Mouse (Mus musculus): ENCODE results near the gene Gm20662. TPM values are rescaled to one million over a fixed set of nuclear protein-coding genes. Genes with fewer than 3 reads are reported as not detected.

Gm20662 gene
- total and polyA plus RNA-seq, 3 experiments, result 0.27 to 0.76 TPM; not detected in 1

GRCm38 (mm10) chr9:108049016-108049455, 52.9 kb downstream of the Gm20662 start, which contains the start of gene Gmppb:
Gene Gmppb (plus strand): TSS chr9:108049242.
- DNase-seq (ENCODE audit: low spot score) (peak; percentile 97), ATAC-seq (ENCODE audit: extremely low read depth, insufficient number of reproducible peaks, low FRiP score, poor library complexity, severe bottlenecking) (peak; percentile 91)
- Histone ChIP-seq H3K4me1 (ENCODE audit: insufficient read depth, low read depth, low read length) (peaks cover 80% of the 10 kb centered on the region), H3K36me3 (replicated peaks) (peaks cover 84% of the 10 kb centered on the region), H3K27me3 (ENCODE audit: insufficient read depth, low read length) (no peaks in the 10 kb centered on the region; the same call in 1 of the 2 replicates), H3K4me3 (ENCODE audit: low read depth, low read length) (peak within 1 kb of the TSS; percentile 80), H3K9me3 (replicated peaks) (no peaks in the 10 kb centered on the region)
- TF ChIP-seq CTCF (IDR thresholded peaks at IDR 0.05; ENCODE audit: low read depth, low read length) (no peak), POLR2AphosphoS5 (IDR thresholded peaks at IDR 0.05; ENCODE audit: insufficient replicate concordance, low read depth, low read length) (no peak), GATA1 (IDR thresholded peaks at IDR 0.05; ENCODE audit: borderline replicate concordance, low read length) (no peak), GATA2 (IDR thresholded peaks at IDR 0.05; ENCODE audit: borderline replicate concordance, low read depth, low read length) (no peak), TAL1 (conservative IDR thresholded peaks at IDR 0.05; ENCODE audit: low read depth, low read length) (no peak)

DNA sequence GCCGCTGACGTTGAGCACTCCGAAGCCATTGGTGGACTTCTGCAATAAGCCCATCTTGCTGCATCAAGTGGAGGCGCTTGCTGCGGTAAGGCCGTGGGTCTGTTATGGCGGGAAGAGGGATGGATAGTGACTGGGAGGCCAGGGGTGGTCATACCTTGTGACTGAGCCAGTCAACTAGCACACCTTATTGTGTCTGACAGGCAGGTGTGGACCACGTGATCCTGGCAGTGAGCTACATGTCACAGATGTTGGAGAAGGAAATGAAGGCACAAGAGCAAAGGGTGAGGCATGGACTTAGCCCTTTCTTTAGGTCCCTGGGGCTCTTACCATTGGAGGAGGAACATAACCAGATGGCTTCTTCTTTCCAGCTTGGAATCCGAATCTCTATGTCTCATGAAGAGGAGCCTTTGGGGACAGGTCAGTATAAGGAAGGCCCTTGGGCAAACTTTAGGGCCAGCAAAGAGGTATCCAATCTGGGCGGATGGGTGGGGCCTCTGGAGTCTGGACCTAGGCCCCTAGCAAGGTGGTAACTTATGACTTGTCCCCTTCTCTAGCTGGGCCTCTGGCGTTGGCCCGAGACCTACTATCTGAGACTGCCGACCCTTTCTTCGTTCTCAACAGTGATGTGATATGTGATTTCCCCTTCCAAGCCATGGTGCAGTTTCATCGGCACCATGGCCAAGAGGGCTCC, 53.6 kb downstream of the Gm20662 start:
- DNase-seq (ENCODE audit: low spot score) (no peak), ATAC-seq (ENCODE audit: extremely low read depth, insufficient number of reproducible peaks, low FRiP score, poor library complexity, severe bottlenecking) (no peak)
- Histone ChIP-seq H3K36me3 (replicated peaks) (peaks cover 87% of the 10 kb centered on the region), H3K4me3 (ENCODE audit: low read depth, low read length) (peak overlapping the region; percentile 80), H3K27me3 (ENCODE audit: insufficient read depth, low read length) (no peaks in the 10 kb centered on the region; the same call in 1 of the 2 replicates), H3K9me3 (replicated peaks) (no peaks in the 10 kb centered on the region), H3K4me1 (ENCODE audit: insufficient read depth, low read depth, low read length) (peaks cover 84% of the 10 kb centered on the region)
- TF ChIP-seq GATA2 (IDR thresholded peaks at IDR 0.05; ENCODE audit: borderline replicate concordance, low read depth, low read length) (no peak), POLR2AphosphoS5 (IDR thresholded peaks at IDR 0.05; ENCODE audit: insufficient replicate concordance, low read depth, low read length) (no peak), GATA1 (IDR thresholded peaks at IDR 0.05; ENCODE audit: borderline replicate concordance, low read length) (no peak), CTCF (IDR thresholded peaks at IDR 0.05; ENCODE audit: low read depth, low read length) (no peak), TAL1 (conservative IDR thresholded peaks at IDR 0.05; ENCODE audit: low read depth, low read length) (no peak)

GRCm38 (mm10) chr9:108051184-108051930, 55.2 kb downstream of the Gm20662 start:
- Histone ChIP-seq H3K4me3 (ENCODE audit: low read depth, low read length) (no peak overlapping the region; the same call in 1 of the 2 replicates), H3K36me3 (replicated peaks) (peaks cover 87% of the 10 kb centered on the region), H3K4me1 (ENCODE audit: insufficient read depth, low read depth, low read length) (peaks cover 75% of the 10 kb centered on the region), H3K27me3 (ENCODE audit: insufficient read depth, low read length) (no peaks in the 10 kb centered on the region; the same call in 1 of the 2 replicates), H3K9me3 (replicated peaks) (no peaks in the 10 kb centered on the region)
- DNase-seq (ENCODE audit: low spot score), result no peak
- TF ChIP-seq POLR2AphosphoS5 (IDR thresholded peaks at IDR 0.05; ENCODE audit: insufficient replicate concordance, low read depth, low read length) (no peak), GATA2 (IDR thresholded peaks at IDR 0.05; ENCODE audit: borderline replicate concordance, low read depth, low read length) (no peak), GATA1 (IDR thresholded peaks at IDR 0.05; ENCODE audit: borderline replicate concordance, low read length) (no peak), CTCF (IDR thresholded peaks at IDR 0.05; ENCODE audit: low read depth, low read length) (no peak), TAL1 (conservative IDR thresholded peaks at IDR 0.05; ENCODE audit: low read depth, low read length) (no peak)
- no peak for ATAC-seq (ENCODE audit: extremely low read depth, insufficient number of reproducible peaks, low FRiP score, poor library complexity, severe bottlenecking)

- TF ChIP-seq CTCF (IDR thresholded peaks at IDR 0.05; ENCODE audit: low read depth, low read length) (no peak), GATA2 (IDR thresholded peaks at IDR 0.05; ENCODE audit: borderline replicate concordance, low read depth, low read length) (no peak), GATA1 (IDR thresholded peaks at IDR 0.05; ENCODE audit: borderline replicate concordance, low read length) (no peak), POLR2AphosphoS5 (IDR thresholded peaks at IDR 0.05; ENCODE audit: insufficient replicate concordance, low read depth, low read length) (no peak; the same call in 1 of the 2 replicates), TAL1 (conservative IDR thresholded peaks at IDR 0.05; ENCODE audit: low read depth, low read length) (no peak)
- Histone ChIP-seq H3K36me3 (replicated peaks) (peaks cover 87% of the 10 kb centered on the region), H3K4me1 (ENCODE audit: insufficient read depth, low read depth, low read length) (peaks cover 72% of the 10 kb centered on the region), H3K27me3 (ENCODE audit: insufficient read depth, low read length) (no peaks in the 10 kb centered on the region; the same call in 1 of the 2 replicates), H3K4me3 (ENCODE audit: low read depth, low read length) (no peak overlapping the region), H3K9me3 (replicated peaks) (no peaks in the 10 kb centered on the region)
- DNase-seq (ENCODE audit: low spot score), result no peak
- no peak for ATAC-seq (ENCODE audit: extremely low read depth, insufficient number of reproducible peaks, low FRiP score, poor library complexity, severe bottlenecking)
Observed at GRCm38 (mm10) chr9:108051931-108052220, 55.7 kb downstream of the Gm20662 start.

GRCm38 (mm10) chr9:108052411-108052810, 56.3 kb downstream of the Gm20662 start:
- Histone ChIP-seq H3K36me3 (replicated peaks) (peaks cover 87% of the 10 kb centered on the region), H3K9me3 (replicated peaks) (no peaks in the 10 kb centered on the region), H3K4me3 (ENCODE audit: low read depth, low read length) (no peak overlapping the region), H3K27me3 (ENCODE audit: insufficient read depth, low read length) (no peaks in the 10 kb centered on the region; the same call in 1 of the 2 replicates), H3K4me1 (ENCODE audit: insufficient read depth, low read depth, low read length) (peaks cover 68% of the 10 kb centered on the region)
- no peak for ATAC-seq (ENCODE audit: extremely low read depth, insufficient number of reproducible peaks, low FRiP score, poor library complexity, severe bottlenecking)
- TF ChIP-seq CTCF (IDR thresholded peaks at IDR 0.05; ENCODE audit: low read depth, low read length), result no peak
- peak; percentile 20; the same call in 1 of the 2 replicates for TF ChIP-seq POLR2AphosphoS5 (IDR thresholded peaks at IDR 0.05; ENCODE audit: insufficient replicate concordance, low read depth, low read length)
- DNase-seq (ENCODE audit: low spot score), result no peak

Data from G1E (cell line).